Mouse (Mus musculus) liver, embryonic 13.5 days (tissue): ENCODE measurements around the gene Tmc2. TPM values are rescaled to one million over a fixed set of nuclear protein-coding genes. Genes with fewer than 3 reads are reported as not detected.

ENCODE experiments used
- ATAC-seq: fragments of 200-750 bp; cut with Nextera tagmentation; 2 replicates; pipeline ENCODE4 v1.8.0; 2017; ENCODE audit warnings: low read depth, mild to moderate bottlenecking, moderate number of reproducible peaks, moderate library complexity
- DNase-seq: peaks from one replicate; pipeline ENCODE4 v3.0.0; 2022
- H3K27ac ChIP-seq: fragments of 300-500 bp; sonication (generic); 2 replicates; pipeline ENCODE4 v1.5.1; 2015; ENCODE audit warnings: moderate library complexity, mild to moderate bottlenecking, inconsistent platforms
- H3K27me3 ChIP-seq: fragments of 300-500 bp; sonication (generic); 2 replicates; pipeline ENCODE4 v1.6.1; 2015; ENCODE audit warnings: mild to moderate bottlenecking, inconsistent platforms
- H3K36me3 ChIP-seq: fragments of 300-500 bp; sonication (generic); 2 replicates; pipeline ENCODE4 v1.6.1; 2015; ENCODE audit warnings: mild to moderate bottlenecking, inconsistent platforms
- H3K4me1 ChIP-seq: fragments of 300-500 bp; sonication (generic); replicated peaks from 2 replicates; pipeline ENCODE4 v1.6.1; 2015; ENCODE audit warnings: inconsistent platforms
- H3K4me2 ChIP-seq: fragments of 300-500 bp; sonication (generic); 2 replicates; pipeline ENCODE4 v1.6.1; 2015; ENCODE audit warnings: inconsistent platforms, mild to moderate bottlenecking, moderate library complexity
- H3K4me3 ChIP-seq: fragments of 300-500 bp; sonication (generic); replicated peaks from 2 replicates; pipeline ENCODE4 v1.5.1; 2015; ENCODE audit warnings: mild to moderate bottlenecking, inconsistent platforms
- H3K9ac ChIP-seq: fragments of 300-500 bp; sonication (generic); 2 replicates; pipeline ENCODE4 v1.6.1; 2015; ENCODE audit warnings: mild to moderate bottlenecking, inconsistent platforms
- H3K9me3 ChIP-seq: fragments of 300-500 bp; sonication (generic); replicated peaks from 2 replicates; pipeline ENCODE4 v1.6.1; 2016; ENCODE audit warnings: inconsistent platforms
- WGBS: fragments of 180-500 bp; shearing (Covaris S2); methylation state at CpG from one replicate; pipeline ENCODE4 v1.1.7; 2015; ENCODE audit not compliant: insufficient replicate concordance; 5-methylcytosine and 5-hydroxymethylcytosine counted together
- polyA plus RNA-seq: library from polyadenylated mRNA; unstranded; fragments of >200 nt; fragmentation: Nextera tagmentation; extraction: Ambion mirVana; gene quantifications from 2 replicates; pipeline ENCODE4 v1.2.1, GENCODE M21; 2015

The Tmc2 gene
- not detected in 2 replicates for polyA plus RNA-seq

DNA sequence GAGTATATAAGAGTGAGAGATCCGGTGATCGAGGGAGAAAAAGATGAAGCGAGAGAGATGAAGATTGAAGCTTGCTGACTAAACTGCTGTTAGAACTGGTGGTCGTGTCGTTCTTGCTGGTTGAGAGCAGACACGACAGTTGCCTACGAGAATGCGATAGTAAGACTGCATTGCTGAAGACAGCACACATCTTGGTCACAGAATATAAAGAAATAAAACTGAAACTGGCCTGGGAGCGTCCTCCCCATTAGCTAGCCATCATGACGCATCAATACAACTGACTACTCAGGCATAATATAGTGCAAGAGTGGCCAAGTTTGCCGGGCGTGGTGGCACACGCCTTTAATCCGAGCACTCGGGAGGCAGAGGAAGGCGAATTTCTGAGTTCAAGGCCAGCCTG lies at the start of gene Tmc2:
Tmc2 (plus strand) TSS at position 301 of the 400 bp plus-strand sequence.
- no peaks in the 10 kb centered on the region for H3K27me3 ChIP-seq
- H3K27ac ChIP-seq: no peak within 1 kb of the TSS
- DNase-seq: no peak
- H3K9me3 ChIP-seq: no peaks in the 10 kb centered on the region
- H3K36me3 ChIP-seq: no peaks in the 10 kb centered on the region
- no peaks in the 10 kb centered on the region for H3K4me1 ChIP-seq
- H3K9ac ChIP-seq: no peak within 1 kb of the TSS
- no peak for ATAC-seq
- H3K4me2 ChIP-seq: no peak within 1 kb of the TSS
- WGBS: 76% methylated on average over 16 of the region's 16 CpGs
- no peak within 1 kb of the TSS for H3K4me3 ChIP-seq

GRCm38 (mm10) chr2:130146089-130146668 lies 48.8 kb upstream of the Tmc2 start:
- WGBS: 53% methylated on average over 5 of the region's 5 CpGs
- no peak overlapping the region for H3K9ac ChIP-seq
- H3K9me3 ChIP-seq: no peaks in the 10 kb centered on the region
- H3K27me3 ChIP-seq: no peaks in the 10 kb centered on the region
- H3K4me3 ChIP-seq: no peak overlapping the region
- no peak for DNase-seq
- no peaks in the 10 kb centered on the region for H3K36me3 ChIP-seq
- H3K27ac ChIP-seq: no peak overlapping the region
- no peak for ATAC-seq
- no peaks in the 10 kb centered on the region for H3K4me1 ChIP-seq
- H3K4me2 ChIP-seq: no peak overlapping the region

DNA sequence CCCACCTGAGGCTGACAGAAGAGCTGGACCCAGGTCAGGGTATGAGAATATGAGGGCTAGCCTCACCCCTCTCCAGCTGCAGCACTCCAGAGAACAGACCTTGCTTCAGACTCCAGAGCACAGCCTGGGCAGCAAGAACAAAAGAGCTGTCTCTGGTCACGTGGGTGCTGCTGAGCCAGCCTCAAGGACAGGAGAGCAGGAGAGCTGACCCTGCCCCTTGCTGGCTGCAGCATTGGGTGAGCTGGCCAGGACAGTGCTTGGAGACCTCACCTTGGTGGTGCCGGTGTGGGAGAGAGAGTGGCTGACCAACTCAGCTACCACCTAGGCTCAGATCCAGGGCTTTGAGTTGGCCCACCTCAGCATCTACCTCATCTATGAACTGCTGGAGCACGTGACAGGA lies 39.8 kb upstream of the Tmc2 start:
- H3K9me3 ChIP-seq: no peaks in the 10 kb centered on the region
- DNase-seq (no peak), ATAC-seq (no peak)
- no peaks in the 10 kb centered on the region for H3K36me3 ChIP-seq
- H3K27ac ChIP-seq: no peak overlapping the region
- no peaks in the 10 kb centered on the region for H3K27me3 ChIP-seq
- no peak overlapping the region for H3K9ac ChIP-seq
- 65% methylated on average over 3 of the region's 3 CpGs for WGBS
- H3K4me1 ChIP-seq: no peaks in the 10 kb centered on the region
- H3K4me3 ChIP-seq: no peak overlapping the region
- no peak overlapping the region for H3K4me2 ChIP-seq

- Histone ChIP-seq H3K27me3 (no peaks in the 10 kb centered on the region), H3K36me3 (no peaks in the 10 kb centered on the region), H3K9ac (no peak overlapping the region), H3K27ac (no peak overlapping the region), H3K4me3 (no peak overlapping the region), H3K9me3 (no peaks in the 10 kb centered on the region), H3K4me2 (no peak overlapping the region), H3K4me1 (0 out of 2 replicates have a peak, but pooled peaks cover 1% of the 10 kb centered on the region)
- DNase-seq: no peak
- no peak for ATAC-seq
These were observed 39.1 kb upstream of the Tmc2 start for GRCm38 (mm10) chr2:130155851-130156250.

DNA sequence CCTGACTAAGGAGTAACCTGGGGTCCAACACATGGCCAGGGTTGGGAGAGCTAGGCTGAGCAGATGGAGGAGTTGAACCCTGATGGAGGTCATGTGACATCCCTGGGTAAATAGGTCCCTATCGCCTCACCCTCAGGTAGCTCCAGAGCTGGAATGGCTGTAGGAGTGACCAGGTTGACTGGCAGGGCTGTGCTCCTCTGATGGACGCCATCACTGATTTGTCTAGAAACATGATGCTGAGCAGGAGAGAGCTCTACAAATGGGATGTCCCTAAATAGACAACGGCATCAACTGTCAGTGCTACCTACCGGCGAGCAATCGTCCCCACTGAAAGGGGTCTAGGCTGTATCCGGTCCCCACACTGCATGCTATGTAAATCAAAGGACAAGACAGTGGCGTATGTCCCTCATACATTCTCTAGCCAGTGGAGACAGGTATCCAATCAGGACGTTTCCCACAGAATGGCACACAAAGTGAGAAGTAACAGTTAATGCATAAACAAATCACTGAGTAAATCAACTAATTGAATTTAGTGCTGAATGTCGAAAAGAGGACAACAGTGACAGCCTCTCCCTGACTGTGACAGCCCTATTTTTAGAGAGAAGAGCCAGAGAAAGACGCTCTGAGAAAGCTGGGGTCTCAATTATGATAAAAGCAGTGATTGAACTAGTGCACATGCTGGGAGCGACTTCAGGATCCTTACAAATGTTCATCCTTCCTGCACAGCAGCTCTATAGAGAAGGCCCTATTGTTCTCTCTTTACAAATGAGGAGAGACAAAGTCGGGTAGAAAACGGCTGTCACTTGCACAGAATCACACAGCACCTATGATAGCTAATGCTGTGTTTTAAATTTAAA lies 37.5 kb upstream of the Tmc2 start:
- Histone ChIP-seq H3K4me1 (0 out of 2 replicates have a peak, but pooled peaks cover 6% of the 10 kb centered on the region), H3K4me2 (no peak overlapping the region), H3K27me3 (no peaks in the 10 kb centered on the region), H3K4me3 (no peak overlapping the region), H3K36me3 (no peaks in the 10 kb centered on the region), H3K27ac (no peak overlapping the region), H3K9ac (no peak overlapping the region), H3K9me3 (no peaks in the 10 kb centered on the region)
- ATAC-seq (no peak), DNase-seq (no peak)
- 65% methylated on average over 14 of the region's 14 CpGs for WGBS

GRCm38 (mm10) chr2:130158088-130158437 lies 36.9 kb upstream of the Tmc2 start:
- ATAC-seq: no peak
- no peak overlapping the region for H3K27ac ChIP-seq
- no peak overlapping the region for H3K4me2 ChIP-seq
- no peaks in the 10 kb centered on the region for H3K27me3 ChIP-seq
- H3K4me3 ChIP-seq: no peak overlapping the region
- WGBS: 49% methylated on average over 4 of the region's 4 CpGs
- H3K36me3 ChIP-seq: no peaks in the 10 kb centered on the region
- no peak overlapping the region for H3K9ac ChIP-seq
- 0 out of 2 replicates have a peak, but pooled peaks cover 6% of the 10 kb centered on the region for H3K4me1 ChIP-seq
- DNase-seq: no peak
- no peaks in the 10 kb centered on the region for H3K9me3 ChIP-seq

DNA sequence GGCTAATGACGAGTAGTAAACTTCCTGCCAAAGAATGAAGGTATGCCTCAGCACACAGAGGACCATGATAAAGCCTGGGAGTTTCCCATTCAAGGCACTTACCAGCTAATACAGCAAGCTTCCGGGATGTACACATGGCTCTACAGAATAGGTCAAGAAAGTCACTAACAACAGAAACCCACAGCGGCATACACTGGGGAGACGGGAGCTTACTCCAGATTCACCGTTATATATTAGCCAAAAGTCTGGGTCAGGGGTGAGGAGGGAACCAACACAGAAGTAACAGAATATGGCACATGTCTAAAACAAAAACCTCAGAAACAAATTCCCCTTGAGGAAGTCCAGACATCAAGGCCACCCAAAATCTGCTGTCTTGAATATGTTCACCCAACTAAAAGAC lies 32.3 kb upstream of the Tmc2 start:
- WGBS: 69% methylated on average over 5 of the region's 5 CpGs
- Histone ChIP-seq H3K27ac (no peak overlapping the region), H3K4me2 (no peak overlapping the region), H3K27me3 (no peaks in the 10 kb centered on the region), H3K9ac (no peak overlapping the region), H3K4me3 (no peak overlapping the region), H3K9me3 (no peaks in the 10 kb centered on the region), H3K4me1 (0 out of 2 replicates have a peak, but pooled peaks cover 6% of the 10 kb centered on the region), H3K36me3 (peaks cover 12% of the 10 kb centered on the region)
- ATAC-seq: no peak
- DNase-seq: no peak

DNA sequence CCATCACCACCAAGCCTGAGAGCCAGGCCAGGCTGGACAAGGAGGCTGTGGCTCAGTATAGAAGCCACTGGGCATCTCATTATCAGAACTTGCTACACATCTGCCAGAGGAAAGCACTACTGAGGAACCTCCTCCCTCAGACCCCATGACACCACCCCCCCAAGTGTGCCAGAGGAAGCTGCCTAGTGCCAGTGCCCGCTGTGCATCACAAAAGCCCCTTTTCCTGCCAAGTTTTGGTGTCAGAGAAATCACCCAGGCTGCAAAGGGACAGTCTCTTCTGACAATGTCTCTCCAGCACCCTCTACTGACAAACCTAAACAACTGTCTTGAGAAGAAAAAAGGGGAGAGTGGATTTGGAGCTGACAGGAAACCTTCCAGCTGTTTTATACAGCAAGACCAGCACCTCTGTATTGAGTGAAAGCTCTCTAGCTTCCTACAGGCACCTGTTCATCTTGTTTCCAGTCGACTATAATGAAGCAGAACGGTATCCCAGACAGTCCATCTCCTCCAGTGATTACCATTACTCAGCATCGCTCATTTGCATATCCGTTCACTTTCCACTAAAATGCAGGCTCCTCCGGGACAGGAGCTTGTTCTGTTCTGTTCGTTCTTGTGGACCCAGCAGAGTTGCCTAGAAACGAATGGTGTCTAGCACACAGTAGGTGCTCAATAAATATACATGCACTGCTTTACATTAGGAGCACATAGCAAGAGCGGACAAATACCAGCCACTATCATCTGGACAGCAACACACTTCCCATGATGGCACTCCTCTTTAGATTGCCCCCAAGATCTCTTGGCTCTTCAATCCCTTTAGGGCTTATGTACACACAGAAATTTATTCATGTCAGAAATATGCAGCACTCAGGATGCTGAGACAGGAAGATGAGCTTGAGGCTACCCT lies 28.4 kb upstream of the Tmc2 start:
- Histone ChIP-seq H3K4me1 (no peaks in the 10 kb centered on the region), H3K36me3 (peaks cover 46% of the 10 kb centered on the region), H3K4me2 (no peak overlapping the region), H3K4me3 (no peak overlapping the region), H3K27ac (no peak overlapping the region), H3K27me3 (no peaks in the 10 kb centered on the region), H3K9me3 (no peaks in the 10 kb centered on the region), H3K9ac (no peak overlapping the region)
- ATAC-seq (no peak), DNase-seq (no peak)
- 70% methylated on average over 9 of the region's 9 CpGs for WGBS

GRCm38 (mm10) chr2:130167861-130168260 lies 27.1 kb upstream of the Tmc2 start:
- Histone ChIP-seq H3K4me2 (no peak overlapping the region), H3K9me3 (no peaks in the 10 kb centered on the region), H3K27me3 (no peaks in the 10 kb centered on the region), H3K36me3 (peaks cover 59% of the 10 kb centered on the region), H3K27ac (no peak overlapping the region), H3K9ac (no peak overlapping the region), H3K4me1 (peaks cover 5% of the 10 kb centered on the region), H3K4me3 (no peak overlapping the region)
- ATAC-seq: no peak
- 50% methylated on average over 3 of the region's 3 CpGs for WGBS
- DNase-seq: no peak

DNA sequence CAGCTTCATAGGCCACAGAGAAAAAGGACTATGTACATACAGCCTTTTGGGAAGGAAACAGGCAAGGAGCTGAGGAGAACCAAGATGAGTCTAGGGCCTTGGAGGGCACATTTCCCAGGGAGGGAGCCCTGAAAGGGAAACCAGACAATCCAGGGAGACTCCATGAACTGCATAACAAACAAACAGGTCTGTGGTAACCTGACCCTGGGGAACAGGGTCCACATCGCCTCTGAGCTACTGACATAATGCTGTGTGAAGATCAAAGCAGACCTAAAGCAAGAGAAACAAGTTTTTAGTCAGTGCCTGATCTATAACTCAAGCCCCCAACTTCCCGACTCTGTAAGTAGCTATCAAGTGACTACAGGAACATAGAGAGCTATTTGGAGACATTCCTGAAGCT lies 23.3 kb upstream of the Tmc2 start:
- H3K9ac ChIP-seq: no peak overlapping the region
- 84% methylated on average over 2 of the region's 2 CpGs for WGBS
- H3K4me1 ChIP-seq: peaks cover 17% of the 10 kb centered on the region
- DNase-seq (no peak), ATAC-seq (no peak)
- H3K27ac ChIP-seq: no peak overlapping the region
- H3K9me3 ChIP-seq: no peaks in the 10 kb centered on the region
- no peak overlapping the region for H3K4me3 ChIP-seq
- peaks cover 94% of the 10 kb centered on the region for H3K36me3 ChIP-seq
- H3K27me3 ChIP-seq: no peaks in the 10 kb centered on the region
- no peak overlapping the region for H3K4me2 ChIP-seq

DNA sequence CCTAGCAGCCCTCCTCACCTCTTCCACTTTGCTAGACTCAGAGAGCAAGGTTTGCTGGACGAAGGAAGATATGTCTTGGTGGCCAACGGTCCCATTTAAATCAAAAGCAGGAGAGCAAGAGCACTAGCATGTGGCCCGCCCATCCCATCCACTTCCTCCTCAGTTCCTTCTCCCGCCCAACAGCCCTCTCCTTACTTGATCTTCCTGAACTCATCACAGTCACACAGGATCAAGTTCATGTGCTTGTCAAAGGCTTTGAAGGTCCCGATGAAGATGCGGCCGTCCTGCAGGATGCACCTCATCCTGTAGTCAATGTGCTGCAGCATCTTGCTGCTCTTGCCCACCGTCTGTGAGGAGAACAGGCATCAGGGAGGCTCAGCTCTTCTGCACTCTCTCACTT lies 18.2 kb upstream of the Tmc2 start:
- ATAC-seq: no peak
- Histone ChIP-seq H3K27me3 (no peaks in the 10 kb centered on the region), H3K27ac (no peak overlapping the region), H3K4me2 (peak overlapping the region; percentile 91), H3K4me3 (peak overlapping the region; percentile 99), H3K9me3 (no peaks in the 10 kb centered on the region), H3K4me1 (peaks cover 39% of the 10 kb centered on the region), H3K36me3 (peaks cover 56% of the 10 kb centered on the region), H3K9ac (peak overlapping the region; percentile 99)
- no peak for DNase-seq
- 53% methylated on average over 8 of the region's 8 CpGs for WGBS
